Mouse (Mus musculus) kidney, postnatal 36 days (tissue): ENCODE results near the gene Olfr815.
"Not testable (repeated sequence)": the region's sequence is repeated elsewhere in the genome, so short reads cannot be mapped to it uniquely, and the experiment has no call there.

ENCODE experiments used
- DNase-seq, 2 experiments: peaks; one replicate each; pipeline ENCODE4 v3.0.0; 2021 to 2022; ENCODE audit warnings: mixed read lengths in 2 of 2

Olfr815 gene

GRCm38 (mm10) chr10:129905767-129906166 is at the start of gene Olfr815:
TSS of gene Olfr815 (minus strand) at chr10:129905867.
- DNase-seq, result not testable (repeated sequence)

- DNase-seq, result no peak
Observed at GRCm38 (mm10) chr10:129949000-129949399, 43.3 kb upstream of the Olfr815 start, which contains the start of gene Olfr818. TSS of gene Olfr818 (minus strand) at chr10:129949100.

DNA sequence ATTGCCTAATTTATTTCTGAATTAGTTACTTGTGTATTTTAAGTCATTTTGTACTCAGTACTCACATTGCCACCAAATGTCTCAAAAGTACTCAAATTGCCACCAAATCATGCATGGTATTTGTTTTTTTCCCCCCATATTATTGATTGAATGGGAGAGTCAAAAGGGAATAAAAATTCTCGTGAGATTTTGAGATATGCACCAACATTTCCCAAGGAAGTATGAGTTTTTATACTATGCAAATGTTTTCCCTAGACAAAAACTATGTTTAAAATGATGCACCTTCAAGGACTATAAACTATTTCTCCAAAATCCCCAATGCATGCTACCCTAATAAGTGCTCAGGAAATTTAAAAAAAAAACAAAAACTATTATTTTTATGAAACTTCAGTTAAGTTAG is 9.8 kb upstream of the Olfr815 start, which contains the start of gene Olfr816:
Gene Olfr816 (minus strand): TSS at position 101 of the 400 bp plus-strand sequence.
- no peak for DNase-seq

- DNase-seq, result no peak
Observed at GRCm38 (mm10) chr10:129885934-129886333, 19.7 kb downstream of the Olfr815 start.

- not testable (repeated sequence) for DNase-seq
Observed at GRCm38 (mm10) chr10:129885496-129885895, 20.2 kb downstream of the Olfr815 start.

- not testable (repeated sequence) for DNase-seq
Observed at GRCm38 (mm10) chr10:129879751-129880150, 25.9 kb downstream of the Olfr815 start, which contains the start of gene Olfr814. TSS of gene Olfr814 (minus strand) at chr10:129879851.

GRCm38 (mm10) chr10:129855067-129855466 is 50.6 kb downstream of the Olfr815 start, which contains the start of gene Olfr813:
TSS of gene Olfr813 (plus strand) at chr10:129855367.
- DNase-seq, result no peak
